Mouse (Mus musculus) liver, embryonic 12.5 days (tissue): ENCODE measurements at regions not wholly inside any gene's neighbourhood (a gene's known extent, or its start where the extent isn't known, plus 50 kb on each side); places are given as distances from the start of the nearest gene placed in this dataset.

Experiments used
- ATAC-seq: fragments of 200-750 bp; cut with Nextera tagmentation; 2 replicates; pipeline ENCODE4 v1.8.0; 2017; ENCODE audit warnings: moderate number of reproducible peaks, mild to moderate bottlenecking, moderate library complexity
- H3K27ac ChIP-seq: fragments of 300-500 bp; sonication (generic); 2 replicates; pipeline ENCODE4 v1.5.1; 2016; ENCODE audit warnings: mild to moderate bottlenecking
- H3K27me3 ChIP-seq: fragments of 300-500 bp; sonication (generic); replicated peaks from 2 replicates; pipeline ENCODE4 v1.6.1; 2016; ENCODE audit warnings: mild to moderate bottlenecking, moderate library complexity
- H3K36me3 ChIP-seq: fragments of 300-500 bp; sonication (generic); 2 replicates; pipeline ENCODE4 v1.6.1; 2016; ENCODE audit warnings: mild to moderate bottlenecking, moderate library complexity
- H3K4me1 ChIP-seq: fragments of 300-500 bp; sonication (generic); 2 replicates; pipeline ENCODE4 v1.6.1; 2016
- H3K4me2 ChIP-seq: fragments of 300-500 bp; sonication (generic); 2 replicates; pipeline ENCODE4 v1.6.1; 2016; ENCODE audit warnings: mild to moderate bottlenecking, moderate library complexity
- H3K4me3 ChIP-seq: fragments of 300-500 bp; sonication (generic); 2 replicates; pipeline ENCODE4 v1.5.1; 2016; ENCODE audit warnings: mild to moderate bottlenecking, moderate library complexity
- H3K9ac ChIP-seq: fragments of 300-500 bp; sonication (generic); 2 replicates; pipeline ENCODE4 v1.6.1; 2016; ENCODE audit warnings: mild to moderate bottlenecking, moderate library complexity
- H3K9me3 ChIP-seq: fragments of 300-500 bp; sonication (generic); replicated peaks from 2 replicates; pipeline ENCODE4 v1.6.1; 2016; ENCODE audit warnings: mild to moderate bottlenecking, moderate library complexity
- WGBS: fragments of 180-500 bp; shearing (Covaris S2); methylation state at CpG from one replicate; pipeline ENCODE4 v1.1.7; 2016; ENCODE audit not compliant: insufficient replicate concordance; 5-methylcytosine and 5-hydroxymethylcytosine counted together

GRCm38 (mm10) chr5:75248279-75248678 lies 96.2 kb downstream of the Pdgfra start:
- no peak for ATAC-seq
- WGBS, result 81% methylated on average over 6 of the region's 6 CpGs
- H3K4me3 ChIP-seq, result no peak overlapping the region
- no peak overlapping the region for H3K9ac ChIP-seq
- no peaks in the 10 kb centered on the region for H3K9me3 ChIP-seq
- no peaks in the 10 kb centered on the region for H3K4me1 ChIP-seq
- H3K27ac ChIP-seq, result no peak overlapping the region
- H3K36me3 ChIP-seq, result no peaks in the 10 kb centered on the region
- H3K4me2 ChIP-seq, result no peak overlapping the region
- H3K27me3 ChIP-seq, result no peaks in the 10 kb centered on the region

DNA sequence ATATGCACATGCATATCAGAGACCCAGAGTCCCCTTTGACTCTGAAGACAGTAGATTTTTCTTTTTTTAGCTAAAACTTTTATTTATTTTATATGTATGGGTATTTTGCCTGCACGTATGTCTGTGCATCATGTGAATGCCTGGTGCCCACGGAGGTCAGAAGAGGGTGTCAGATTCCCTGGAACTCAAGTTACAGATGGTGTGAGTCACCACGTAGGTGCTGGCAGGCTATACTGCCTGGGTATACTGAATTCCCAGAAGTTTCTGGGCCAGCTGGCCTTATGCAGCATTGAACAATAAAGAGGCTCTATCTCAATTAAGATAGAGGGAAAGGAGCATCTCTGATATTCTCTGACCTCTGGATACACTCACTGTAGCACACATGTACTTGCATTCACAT lies 97.6 kb downstream of the Pdgfra start:
- H3K36me3 ChIP-seq, result no peaks in the 10 kb centered on the region
- H3K4me3 ChIP-seq, result no peak overlapping the region
- H3K27ac ChIP-seq, result no peak overlapping the region
- H3K4me1 ChIP-seq, result no peaks in the 10 kb centered on the region
- H3K27me3 ChIP-seq, result no peaks in the 10 kb centered on the region
- 68% methylated on average over 3 of the region's 3 CpGs for WGBS
- H3K4me2 ChIP-seq, result no peak overlapping the region
- ATAC-seq, result no peak
- no peak overlapping the region for H3K9ac ChIP-seq
- no peaks in the 10 kb centered on the region for H3K9me3 ChIP-seq

GRCm38 (mm10) chr5:75253349-75253748 lies 101.3 kb downstream of the Pdgfra start:
- WGBS, result 69% methylated on average over 7 of the region's 7 CpGs
- no peaks in the 10 kb centered on the region for H3K36me3 ChIP-seq

DNA sequence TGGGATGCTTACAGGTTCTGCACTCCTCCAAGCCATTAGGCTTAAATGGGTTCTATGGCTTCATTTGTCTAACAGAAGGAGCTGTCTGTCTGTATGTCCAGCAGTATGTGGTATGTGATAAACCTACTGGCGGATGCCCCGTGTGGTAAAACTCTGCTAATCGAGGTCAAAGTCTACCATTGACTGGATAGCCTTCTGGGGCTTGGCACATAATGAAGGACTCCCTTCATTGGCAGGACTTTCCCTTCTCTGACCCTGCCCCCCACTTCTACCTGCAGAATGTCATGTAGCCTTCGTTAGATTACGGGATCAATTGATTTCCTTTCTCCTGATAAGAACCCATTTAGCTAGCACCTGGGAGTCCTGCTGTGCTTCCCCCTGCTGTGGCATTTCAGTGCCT lies 101.7 kb downstream of the Pdgfra start:
- Histone ChIP-seq H3K9me3 (no peaks in the 10 kb centered on the region), H3K4me3 (no peak overlapping the region), H3K36me3 (no peaks in the 10 kb centered on the region), H3K9ac (no peak overlapping the region), H3K27me3 (no peaks in the 10 kb centered on the region), H3K4me2 (no peak overlapping the region), H3K27ac (no peak overlapping the region), H3K4me1 (no peaks in the 10 kb centered on the region)
- no peak for ATAC-seq
- 61% methylated on average over 5 of the region's 5 CpGs for whole genome bisulfite sequencing

More at GRCm38 (mm10) chr5:75253349-75253748, 101.3 kb downstream of the Pdgfra start:
- no peaks in the 10 kb centered on the region for H3K9me3 ChIP-seq
- no peak overlapping the region for H3K4me3 ChIP-seq
- H3K27ac ChIP-seq, result no peak overlapping the region
- H3K4me2 ChIP-seq, result no peak overlapping the region
- no peak overlapping the region for H3K9ac ChIP-seq
- H3K4me1 ChIP-seq, result no peaks in the 10 kb centered on the region
- no peak for ATAC-seq
- H3K27me3 ChIP-seq, result no peaks in the 10 kb centered on the region

DNA sequence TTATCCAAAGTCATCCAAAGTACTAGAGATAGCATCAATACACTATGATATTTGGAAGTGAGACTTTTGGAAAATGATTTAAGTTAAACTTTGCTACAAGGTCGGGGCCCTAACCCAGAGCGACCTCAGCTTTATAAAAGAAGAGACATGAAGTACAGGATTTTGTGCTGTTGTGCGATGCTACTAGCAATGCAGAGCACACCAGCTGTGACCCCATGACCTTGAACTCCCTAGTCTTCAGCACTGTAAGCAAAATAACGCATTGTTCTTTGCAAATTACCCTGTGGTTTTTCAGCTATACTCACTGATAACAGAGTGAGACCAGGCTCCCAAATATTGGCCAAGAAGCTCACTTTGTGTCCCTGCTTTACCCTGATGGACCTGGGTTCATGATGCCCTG lies 104.1 kb downstream of the Pdgfra start:
- 71% methylated on average over 4 of the region's 4 CpGs for WGBS
- H3K27ac ChIP-seq, result no peak overlapping the region
- no peak overlapping the region for H3K4me2 ChIP-seq
- no peak for ATAC-seq
- H3K9ac ChIP-seq, result no peak overlapping the region
- no peak overlapping the region for H3K4me3 ChIP-seq
- no peaks in the 10 kb centered on the region for H3K4me1 ChIP-seq
- H3K27me3 ChIP-seq, result no peaks in the 10 kb centered on the region
- H3K9me3 ChIP-seq, result no peaks in the 10 kb centered on the region
- no peaks in the 10 kb centered on the region for H3K36me3 ChIP-seq

GRCm38 (mm10) chr5:75257067-75257466 lies 105.0 kb downstream of the Pdgfra start:
- no peak overlapping the region for H3K9ac ChIP-seq
- no peak overlapping the region for H3K27ac ChIP-seq
- 72% methylated on average over 2 of the region's 2 CpGs for WGBS
- ATAC-seq, result no peak
- H3K36me3 ChIP-seq, result no peaks in the 10 kb centered on the region
- no peaks in the 10 kb centered on the region for H3K4me1 ChIP-seq
- H3K4me2 ChIP-seq, result no peak overlapping the region
- no peak overlapping the region for H3K4me3 ChIP-seq
- no peaks in the 10 kb centered on the region for H3K27me3 ChIP-seq
- H3K9me3 ChIP-seq, result no peaks in the 10 kb centered on the region

GRCm38 (mm10) chr5:75260247-75260646 lies 108.2 kb downstream of the Pdgfra start:
- 65% methylated on average over 10 of the region's 10 CpGs for WGBS
- Histone ChIP-seq H3K27me3 (no peaks in the 10 kb centered on the region), H3K9me3 (no peaks in the 10 kb centered on the region), H3K27ac (no peak overlapping the region), H3K36me3 (no peaks in the 10 kb centered on the region), H3K4me3 (no peak overlapping the region), H3K9ac (no peak overlapping the region), H3K4me1 (no peaks in the 10 kb centered on the region), H3K4me2 (no peak overlapping the region)
- ATAC-seq, result no peak

- H3K4me3 ChIP-seq, result no peak overlapping the region
- no peaks in the 10 kb centered on the region for H3K27me3 ChIP-seq
- no peak overlapping the region for H3K9ac ChIP-seq
- 82% methylated on average over 7 of the region's 7 CpGs for WGBS
- H3K4me1 ChIP-seq, result peaks cover 18% of the 10 kb centered on the region; the same call in 1 of the 2 replicates
- H3K27ac ChIP-seq, result no peak overlapping the region
- ATAC-seq, result no peak
- no peaks in the 10 kb centered on the region for H3K36me3 ChIP-seq
- no peak overlapping the region for H3K4me2 ChIP-seq
- H3K9me3 ChIP-seq, result no peaks in the 10 kb centered on the region
These were observed 114.1 kb downstream of the Pdgfra start for GRCm38 (mm10) chr5:75266111-75266676.

GRCm38 (mm10) chr5:75266871-75267270 lies 114.8 kb downstream of the Pdgfra start:
- no peak overlapping the region for H3K27ac ChIP-seq
- H3K4me2 ChIP-seq, result no peak overlapping the region
- ATAC-seq, result no peak
- H3K36me3 ChIP-seq, result no peaks in the 10 kb centered on the region
- H3K9me3 ChIP-seq, result no peaks in the 10 kb centered on the region
- H3K4me3 ChIP-seq, result no peak overlapping the region
- whole genome bisulfite sequencing, result 62% methylated on average over 4 of the region's 4 CpGs
- H3K27me3 ChIP-seq, result no peaks in the 10 kb centered on the region
- peaks cover 18% of the 10 kb centered on the region; the same call in 1 of the 2 replicates for H3K4me1 ChIP-seq
- no peak overlapping the region for H3K9ac ChIP-seq

- Histone ChIP-seq H3K9me3 (no peaks in the 10 kb centered on the region), H3K4me3 (no peak overlapping the region), H3K4me1 (peaks cover 18% of the 10 kb centered on the region; the same call in 1 of the 2 replicates), H3K27me3 (no peaks in the 10 kb centered on the region), H3K9ac (no peak overlapping the region), H3K4me2 (no peak overlapping the region), H3K36me3 (no peaks in the 10 kb centered on the region), H3K27ac (no peak overlapping the region)
- 40% methylated on average over 3 of the region's 3 CpGs for WGBS
- no peak for ATAC-seq
These were observed 115.7 kb downstream of the Pdgfra start for GRCm38 (mm10) chr5:75267766-75268165.

DNA sequence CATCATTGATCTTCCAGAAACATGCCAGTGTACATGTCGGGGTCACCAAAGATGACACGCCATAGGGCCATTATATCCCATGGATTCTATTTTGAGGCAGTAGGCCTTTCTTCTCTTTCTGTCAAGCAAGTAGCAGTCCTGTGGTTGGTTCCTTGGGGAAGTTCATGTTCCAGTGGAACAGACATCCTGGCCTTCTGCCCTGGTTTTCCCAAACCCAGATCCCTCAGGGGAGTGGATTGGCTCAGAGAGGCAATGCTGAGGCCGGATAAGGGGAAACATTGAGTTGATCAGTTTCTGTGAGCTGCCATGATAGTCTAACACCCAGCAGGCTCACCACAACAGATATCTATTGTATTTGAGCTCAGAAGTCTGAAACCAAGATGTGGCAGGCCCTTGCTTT lies 125.9 kb downstream of the Pdgfra start:
- WGBS, result 70% methylated on average over 3 of the region's 3 CpGs
- H3K36me3 ChIP-seq, result no peaks in the 10 kb centered on the region
- H3K4me1 ChIP-seq, result peaks cover 39% of the 10 kb centered on the region
- H3K4me3 ChIP-seq, result no peak overlapping the region
- H3K27ac ChIP-seq, result no peak overlapping the region
- no peak overlapping the region for H3K9ac ChIP-seq
- no peaks in the 10 kb centered on the region for H3K27me3 ChIP-seq
- no peaks in the 10 kb centered on the region for H3K9me3 ChIP-seq
- H3K4me2 ChIP-seq, result no peak overlapping the region
- ATAC-seq, result no peak

DNA sequence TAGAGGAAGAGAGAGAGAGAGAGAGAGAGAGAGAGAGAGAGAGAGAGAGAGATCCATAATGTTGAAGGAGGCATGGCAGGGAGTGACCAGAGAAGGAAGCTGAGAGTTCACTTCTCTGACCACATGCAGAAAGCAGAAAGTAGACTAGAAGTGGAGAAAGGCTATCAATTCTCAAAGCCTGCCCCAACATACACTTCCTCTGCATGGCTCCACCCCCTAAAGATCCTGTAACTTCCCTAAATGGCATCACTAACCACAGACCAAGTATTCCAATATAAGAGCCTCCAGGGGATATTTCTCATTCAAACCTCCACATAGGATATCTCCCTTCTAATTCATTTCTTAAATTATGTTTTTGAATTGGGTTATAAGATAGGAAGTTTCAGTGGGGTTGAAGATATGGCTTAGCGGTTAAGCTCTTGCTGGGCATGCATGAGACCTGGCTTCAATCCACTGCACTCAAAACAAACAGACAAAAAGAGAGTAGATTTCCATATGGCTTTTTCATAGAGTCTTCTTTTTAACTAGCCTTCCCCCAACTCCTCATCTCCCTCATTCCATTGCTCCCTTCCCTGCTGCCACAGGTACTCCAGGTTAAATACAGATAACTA lies 127.6 kb downstream of the Pdgfra start:
- Histone ChIP-seq H3K27ac (no peak overlapping the region), H3K4me1 (peaks cover 40% of the 10 kb centered on the region), H3K27me3 (no peaks in the 10 kb centered on the region), H3K4me2 (no peak overlapping the region), H3K36me3 (no peaks in the 10 kb centered on the region), H3K4me3 (no peak overlapping the region), H3K9me3 (no peaks in the 10 kb centered on the region), H3K9ac (no peak overlapping the region)
- WGBS, result 57% methylated on average over 1 of the region's 1 CpGs
- ATAC-seq, result no peak

DNA sequence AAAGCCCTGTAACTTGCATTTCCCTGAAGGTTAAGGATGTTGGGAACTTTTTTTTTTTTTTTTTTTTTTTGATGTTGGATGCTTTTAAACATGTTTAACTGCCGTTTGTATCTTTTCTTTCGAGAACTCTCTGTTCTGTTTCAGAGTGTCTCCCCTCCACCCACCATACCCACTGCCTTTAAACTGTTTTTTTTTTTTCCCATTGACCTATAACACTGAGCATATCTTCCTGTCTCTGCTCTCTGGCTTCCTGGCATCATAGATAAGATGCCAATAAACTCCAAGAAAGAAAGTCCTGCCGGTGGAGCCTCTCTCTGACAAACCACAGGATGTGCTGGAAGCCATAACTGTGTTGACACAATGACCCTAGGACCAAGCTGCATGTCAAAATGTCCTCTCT lies 128.6 kb downstream of the Pdgfra start:
- WGBS, result 20% methylated on average over 3 of the region's 3 CpGs
- no peak for ATAC-seq
- no peaks in the 10 kb centered on the region for H3K36me3 ChIP-seq
- H3K4me1 ChIP-seq, result peaks cover 49% of the 10 kb centered on the region
- H3K27ac ChIP-seq, result peak overlapping the region; percentile 32
- no peak overlapping the region for H3K4me3 ChIP-seq
- H3K9me3 ChIP-seq, result no peaks in the 10 kb centered on the region
- no peak overlapping the region for H3K4me2 ChIP-seq
- H3K27me3 ChIP-seq, result no peaks in the 10 kb centered on the region
- H3K9ac ChIP-seq, result no peak overlapping the region
